Mouse (Mus musculus): Measurements from ENCODE around the gene Sumo3.
A peak's percentile ranks its signal among the peaks of the same experiment; 100 is the strongest.

Sumo3 gene

GRCm38 (mm10) chr10:77582285-77582618 is 23.6 kb upstream of the Sumo3 start:
- Histone ChIP-seq H3K4me3 (replicated peaks; ENCODE audit: low read length) (peak overlapping the region; percentile 94), H3K4me1 (replicated peaks; ENCODE audit: low read depth, low read length) (peaks cover 64% of the 10 kb centered on the region), H3K9me3 (ENCODE audit: low read length) (no peaks in the 10 kb centered on the region), H3K27me3 (ENCODE audit: insufficient read depth, low read length) (no peaks in the 10 kb centered on the region), H3K36me3 (ENCODE audit: insufficient read depth, low read length) (peaks cover 32% of the 10 kb centered on the region)
- TF ChIP-seq POU5F1 (IDR thresholded peaks at IDR 0.05; ENCODE audit: borderline replicate concordance, low read length) (no peak), NANOG (IDR thresholded peaks at IDR 0.05; ENCODE audit: borderline replicate concordance, low read length) (no peak), CTCF (conservative IDR thresholded peaks at IDR 0.05; ENCODE audit: low read length) (no peak)

DNA sequence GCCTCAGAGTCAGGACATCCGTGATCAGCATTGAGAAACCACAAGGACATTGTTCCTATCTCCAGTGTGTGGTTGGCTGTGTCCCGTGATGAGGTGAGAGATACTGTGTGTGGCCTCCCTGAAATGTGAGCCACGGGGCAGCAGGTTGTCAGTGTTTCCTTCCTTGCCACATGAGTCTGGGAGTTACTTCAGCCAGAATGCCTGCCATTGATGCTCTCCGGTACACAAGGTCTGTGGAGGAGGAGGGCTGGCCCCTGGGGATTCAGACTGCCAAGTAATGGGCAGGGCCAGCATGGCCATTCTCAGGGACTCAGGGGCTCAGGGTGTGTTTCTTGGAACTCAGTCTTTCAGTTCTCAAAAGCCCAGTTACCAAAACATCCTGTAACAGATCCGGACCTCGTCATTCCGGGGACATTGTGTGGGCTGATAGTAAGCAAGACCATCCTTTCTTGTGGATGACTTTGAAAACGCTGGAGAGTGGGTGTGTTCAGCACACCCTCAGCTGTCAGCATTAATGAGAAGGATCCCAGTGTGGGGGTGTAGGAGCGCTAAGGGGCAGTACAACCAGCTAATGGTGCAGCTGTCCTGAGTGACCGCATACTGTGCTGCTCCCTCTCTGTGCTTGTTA is 22.0 kb upstream of the Sumo3 start:
- H3K4me3 ChIP-seq (replicated peaks; ENCODE audit: low read length): peak overlapping the region; percentile 94
- TF ChIP-seq POU5F1 (IDR thresholded peaks at IDR 0.05; ENCODE audit: borderline replicate concordance, low read length): no peak
- no peak for TF ChIP-seq NANOG (IDR thresholded peaks at IDR 0.05; ENCODE audit: borderline replicate concordance, low read length)
- TF ChIP-seq CTCF (conservative IDR thresholded peaks at IDR 0.05; ENCODE audit: low read length): no peak
- no peaks in the 10 kb centered on the region for H3K27me3 ChIP-seq (ENCODE audit: insufficient read depth, low read length)
- H3K36me3 ChIP-seq (ENCODE audit: insufficient read depth, low read length): peaks cover 48% of the 10 kb centered on the region
- peaks cover 81% of the 10 kb centered on the region for H3K4me1 ChIP-seq (replicated peaks; ENCODE audit: low read depth, low read length)
- no peaks in the 10 kb centered on the region for H3K9me3 ChIP-seq (ENCODE audit: low read length)

DNA sequence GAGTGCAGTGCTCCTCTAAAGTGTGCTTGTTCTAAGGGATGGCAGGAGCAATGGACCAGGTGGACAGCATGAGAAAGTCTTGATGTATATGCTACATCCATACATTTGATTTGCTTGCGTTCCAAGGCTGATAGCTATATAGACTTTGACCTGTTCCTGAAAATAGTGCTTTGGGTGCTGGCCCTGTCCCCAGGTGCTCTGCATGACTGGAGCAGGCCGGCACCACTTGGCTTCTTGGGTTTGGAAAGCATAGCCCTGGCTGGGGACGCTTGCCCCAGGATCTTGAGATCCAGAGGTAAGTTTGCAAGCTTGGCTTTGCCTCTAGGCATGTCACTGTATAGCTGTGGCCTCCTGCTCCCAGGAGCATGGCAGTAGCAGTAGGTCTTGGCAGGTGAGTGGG is 19.3 kb upstream of the Sumo3 start:
- Histone ChIP-seq H3K4me1 (replicated peaks; ENCODE audit: low read depth, low read length) (peaks cover 87% of the 10 kb centered on the region), H3K36me3 (ENCODE audit: insufficient read depth, low read length) (peaks cover 72% of the 10 kb centered on the region), H3K9me3 (ENCODE audit: low read length) (no peaks in the 10 kb centered on the region), H3K4me3 (replicated peaks; ENCODE audit: low read length) (no peak overlapping the region), H3K27me3 (ENCODE audit: insufficient read depth, low read length) (no peaks in the 10 kb centered on the region)
- TF ChIP-seq NANOG (IDR thresholded peaks at IDR 0.05; ENCODE audit: borderline replicate concordance, low read length): no peak
- no peak for TF ChIP-seq CTCF (conservative IDR thresholded peaks at IDR 0.05; ENCODE audit: low read length)
- no peak for TF ChIP-seq POU5F1 (IDR thresholded peaks at IDR 0.05; ENCODE audit: borderline replicate concordance, low read length)

DNA sequence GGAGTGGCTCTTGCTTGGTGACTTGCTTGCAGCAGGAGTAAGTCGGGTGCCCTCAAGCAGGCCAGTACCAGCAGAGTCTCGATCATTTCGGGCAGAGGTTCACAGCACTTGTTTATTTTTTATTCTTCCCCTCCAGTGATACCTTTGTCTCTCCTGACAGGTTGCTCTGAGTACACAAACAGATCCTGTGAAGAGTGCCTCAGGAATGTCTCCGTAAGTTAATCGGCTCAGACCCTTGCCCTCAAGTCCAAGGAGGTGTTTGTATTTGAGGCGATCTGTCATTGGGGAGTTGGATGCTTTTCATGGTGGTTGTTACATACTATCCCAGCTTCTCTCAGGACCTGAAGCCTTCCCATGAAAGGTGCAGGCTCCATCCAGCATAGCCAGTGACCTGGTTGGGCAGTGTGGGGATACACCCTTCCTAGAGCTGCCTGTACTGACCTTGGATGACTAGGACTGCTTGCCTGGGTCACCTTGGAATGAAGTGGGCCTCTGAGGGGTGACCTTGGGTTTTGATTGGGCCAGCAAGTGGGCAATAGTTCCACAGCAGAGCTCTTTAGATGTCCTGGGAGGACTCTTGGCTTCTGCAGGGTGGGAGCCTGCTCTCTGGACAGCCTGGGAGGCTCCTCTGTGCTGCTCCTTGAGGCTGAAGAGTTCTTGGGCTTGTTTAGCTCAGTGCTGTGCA is 18.7 kb upstream of the Sumo3 start:
- no peak overlapping the region for H3K4me3 ChIP-seq (replicated peaks; ENCODE audit: low read length)
- no peaks in the 10 kb centered on the region for H3K9me3 ChIP-seq (ENCODE audit: low read length)
- H3K27me3 ChIP-seq (ENCODE audit: insufficient read depth, low read length): no peaks in the 10 kb centered on the region
- H3K36me3 ChIP-seq (ENCODE audit: insufficient read depth, low read length): peaks cover 78% of the 10 kb centered on the region
- TF ChIP-seq NANOG (IDR thresholded peaks at IDR 0.05; ENCODE audit: borderline replicate concordance, low read length): no peak
- no peak for TF ChIP-seq CTCF (conservative IDR thresholded peaks at IDR 0.05; ENCODE audit: low read length)
- H3K4me1 ChIP-seq (replicated peaks; ENCODE audit: low read depth, low read length): peaks cover 90% of the 10 kb centered on the region

GRCm38 (mm10) chr10:77588036-77588435 is 17.9 kb upstream of the Sumo3 start:
- Histone ChIP-seq H3K9me3 (ENCODE audit: low read length) (no peaks in the 10 kb centered on the region), H3K4me1 (replicated peaks; ENCODE audit: low read depth, low read length) (peaks cover 90% of the 10 kb centered on the region), H3K27me3 (ENCODE audit: insufficient read depth, low read length) (no peaks in the 10 kb centered on the region), H3K36me3 (ENCODE audit: insufficient read depth, low read length) (peaks cover 84% of the 10 kb centered on the region), H3K4me3 (replicated peaks; ENCODE audit: low read length) (no peak overlapping the region)
- TF ChIP-seq NANOG (IDR thresholded peaks at IDR 0.05; ENCODE audit: borderline replicate concordance, low read length) (no peak), CTCF (conservative IDR thresholded peaks at IDR 0.05; ENCODE audit: low read length) (no peak), POU5F1 (IDR thresholded peaks at IDR 0.05; ENCODE audit: borderline replicate concordance, low read length) (no peak)

- Histone ChIP-seq H3K27me3 (ENCODE audit: insufficient read depth, low read length) (no peaks in the 10 kb centered on the region), H3K36me3 (ENCODE audit: insufficient read depth, low read length) (peaks cover 84% of the 10 kb centered on the region), H3K9me3 (ENCODE audit: low read length) (no peaks in the 10 kb centered on the region), H3K4me3 (replicated peaks; ENCODE audit: low read length) (peak overlapping the region; percentile 52), H3K4me1 (replicated peaks; ENCODE audit: low read depth, low read length) (peaks cover 89% of the 10 kb centered on the region)
- TF ChIP-seq NANOG (IDR thresholded peaks at IDR 0.05; ENCODE audit: borderline replicate concordance, low read length) (no peak), CTCF (conservative IDR thresholded peaks at IDR 0.05; ENCODE audit: low read length) (no peak), POU5F1 (IDR thresholded peaks at IDR 0.05; ENCODE audit: borderline replicate concordance, low read length) (no peak)
These were observed 16.8 kb upstream of the Sumo3 start for GRCm38 (mm10) chr10:77589117-77589516.

- no peaks in the 10 kb centered on the region for H3K27me3 ChIP-seq (ENCODE audit: insufficient read depth, low read length)
- no peak for TF ChIP-seq CTCF (conservative IDR thresholded peaks at IDR 0.05; ENCODE audit: low read length)
- TF ChIP-seq POU5F1 (IDR thresholded peaks at IDR 0.05; ENCODE audit: borderline replicate concordance, low read length): no peak
- no peak for TF ChIP-seq NANOG (IDR thresholded peaks at IDR 0.05; ENCODE audit: borderline replicate concordance, low read length)
- H3K9me3 ChIP-seq (ENCODE audit: low read length): no peaks in the 10 kb centered on the region
- peak overlapping the region; percentile 52 for H3K4me3 ChIP-seq (replicated peaks; ENCODE audit: low read length)
- peaks cover 90% of the 10 kb centered on the region for H3K36me3 ChIP-seq (ENCODE audit: insufficient read depth, low read length)
- H3K4me1 ChIP-seq (replicated peaks; ENCODE audit: low read depth, low read length): peaks cover 88% of the 10 kb centered on the region
These were observed 16.1 kb upstream of the Sumo3 start for GRCm38 (mm10) chr10:77589749-77590148.

GRCm38 (mm10) chr10:77590812-77591211 is 15.1 kb upstream of the Sumo3 start:
- TF ChIP-seq NANOG (IDR thresholded peaks at IDR 0.05; ENCODE audit: borderline replicate concordance, low read length) (no peak), POU5F1 (IDR thresholded peaks at IDR 0.05; ENCODE audit: borderline replicate concordance, low read length) (no peak), CTCF (conservative IDR thresholded peaks at IDR 0.05; ENCODE audit: low read length) (peak; percentile 96)
- no peak overlapping the region for H3K4me3 ChIP-seq (replicated peaks; ENCODE audit: low read length)
- H3K9me3 ChIP-seq (ENCODE audit: low read length): no peaks in the 10 kb centered on the region
- peaks cover 97% of the 10 kb centered on the region for H3K36me3 ChIP-seq (ENCODE audit: insufficient read depth, low read length)
- peaks cover 91% of the 10 kb centered on the region for H3K4me1 ChIP-seq (replicated peaks; ENCODE audit: low read depth, low read length)
- no peaks in the 10 kb centered on the region for H3K27me3 ChIP-seq (ENCODE audit: insufficient read depth, low read length)
